Mouse (Mus musculus) lung, postnatal 0 days (tissue): ENCODE data around the gene Mthfd1l. TPM values are rescaled to one million over a fixed set of nuclear protein-coding genes. Genes with fewer than 3 reads are reported as not detected.
A peak's percentile ranks its signal among the peaks of the same experiment; 100 is the strongest.

Experiments
- ATAC-seq: fragments of 200-750 bp; cut with Nextera tagmentation; 2 replicates; pipeline ENCODE4 v1.8.0; 2017; ENCODE audit warnings: moderate library complexity
- DNase-seq: peaks from one replicate; pipeline ENCODE4 v3.0.0-alpha.2; 2016; ENCODE audit warnings: low spot score
- H3K27ac ChIP-seq: fragments of 300-500 bp; sonication (generic); 2 replicates; pipeline ENCODE4 v1.5.1; 2014; ENCODE audit warnings: antibody characterized with exemption, mild to moderate bottlenecking, low read length, mixed read lengths
- H3K27me3 ChIP-seq: fragments of 300-500 bp; sonication (generic); replicated peaks from 2 replicates; pipeline ENCODE4 v1.6.1; 2014; ENCODE audit warnings: low read length, mixed read lengths; ENCODE audit not compliant: insufficient read depth
- H3K36me3 ChIP-seq: fragments of 300-500 bp; sonication (generic); 2 replicates; pipeline ENCODE4 v1.6.1; 2014; ENCODE audit warnings: low read length, mixed read lengths; ENCODE audit not compliant: insufficient read depth
- H3K4me1 ChIP-seq: fragments of 300-500 bp; sonication (generic); 2 replicates; pipeline ENCODE4 v1.6.1; 2014; ENCODE audit warnings: antibody characterized with exemption, low read depth, low read length, mixed read lengths; ENCODE audit not compliant: insufficient read depth
- H3K4me2 ChIP-seq: fragments of 300-500 bp; sonication (generic); replicated peaks from 2 replicates; pipeline ENCODE4 v1.6.1; 2014; ENCODE audit warnings: low read depth, mild to moderate bottlenecking, low read length, moderate library complexity, mixed read lengths
- H3K4me3 ChIP-seq: fragments of 300-500 bp; sonication (generic); 2 replicates; pipeline ENCODE4 v1.5.1; 2014; ENCODE audit warnings: low read depth, low read length
- H3K9ac ChIP-seq: fragments of 300-500 bp; sonication (generic); replicated peaks from 2 replicates; pipeline ENCODE4 v1.6.1; 2014; ENCODE audit warnings: low read depth, mild to moderate bottlenecking
- H3K9me3 ChIP-seq: fragments of 300-500 bp; sonication (generic); 2 replicates; pipeline ENCODE4 v1.6.1; 2016; ENCODE audit warnings: low read length, mixed read lengths
- CTCF ChIP-seq: IDR thresholded peaks from 2 replicates; pipeline ENCODE4 v1.5.1; 2016; ENCODE audit warnings: antibody characterized with exemption, mild to moderate bottlenecking
- EP300 ChIP-seq: IDR thresholded peaks from 2 replicates; pipeline ENCODE4 v1.6.1; 2016; ENCODE audit warnings: antibody characterized with exemption, mild to moderate bottlenecking, control low read depth
- WGBS: fragments of 180-500 bp; shearing (Covaris S2); extraction: QIAGEN DNeasy Blood & Tissue Kit; methylation state at CpG from one replicate; pipeline ENCODE4 v1.1.7; 2014; 5-methylcytosine and 5-hydroxymethylcytosine counted together
- polyA plus RNA-seq: library from polyadenylated mRNA; unstranded; fragments of >200 nt; fragmentation: Nextera tagmentation; extraction: Ambion mirVana; gene quantifications from 2 replicates; pipeline ENCODE4 v1.2.1, GENCODE M21; 2015

Mthfd1l gene
- polyA plus RNA-seq, 1 experiment from 2014 or later, result 3.7 TPM

DNA sequence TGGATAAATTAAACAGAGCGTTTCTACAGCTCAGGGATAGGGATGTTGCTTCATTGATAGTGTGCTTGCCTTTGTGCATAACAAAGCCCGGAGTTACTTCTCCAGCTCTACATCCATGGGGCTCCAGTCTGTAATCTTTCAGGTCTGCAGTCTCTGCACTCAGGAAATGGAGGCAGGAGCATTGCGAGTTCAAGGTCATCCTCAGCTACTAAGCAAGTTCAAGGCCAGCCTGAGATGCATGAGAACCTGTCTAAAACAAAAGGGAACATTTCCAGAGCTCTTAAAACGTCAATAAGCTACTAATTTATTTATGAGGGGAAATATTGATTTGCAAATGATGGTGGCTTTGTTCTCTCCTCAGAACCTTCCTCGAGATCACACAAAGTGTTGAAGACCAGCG is 23.6 kb upstream of the Mthfd1l start:
- Histone ChIP-seq H3K9me3 (no peaks in the 10 kb centered on the region), H3K4me1 (no peaks in the 10 kb centered on the region), H3K27me3 (no peaks in the 10 kb centered on the region), H3K4me3 (no peak overlapping the region), H3K36me3 (no peaks in the 10 kb centered on the region; the same call in 1 of the 2 replicates), H3K9ac (no peak overlapping the region), H3K27ac (no peak overlapping the region), H3K4me2 (no peak overlapping the region)
- no peak for ATAC-seq
- WGBS, result 81% methylated on average over 6 of the region's 6 CpGs
- TF ChIP-seq EP300, result no peak
- no peak for TF ChIP-seq CTCF
- DNase-seq, result no peak

DNA sequence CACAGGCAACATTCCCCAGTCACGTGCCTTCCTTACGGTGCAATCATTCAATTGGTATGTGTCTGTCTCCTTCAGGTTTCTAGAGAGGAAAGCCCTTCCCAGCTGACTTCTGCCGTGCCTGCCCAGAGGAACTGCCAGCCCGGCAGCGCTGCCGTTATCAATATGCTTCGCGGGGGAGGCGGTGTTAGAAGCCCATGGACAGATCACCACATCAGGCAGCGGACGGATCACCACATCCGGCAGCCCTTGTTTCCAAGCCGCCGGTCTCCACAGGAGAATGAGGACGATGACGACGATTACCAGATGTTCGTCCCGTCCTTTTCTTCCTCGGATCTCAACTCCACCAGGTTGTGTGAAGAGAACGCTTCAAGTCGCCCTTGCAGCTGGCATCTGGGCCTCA is 16.4 kb upstream of the Mthfd1l start:
- H3K4me2 ChIP-seq, result no peak overlapping the region
- ATAC-seq (no peak), DNase-seq (no peak)
- WGBS, result 78% methylated on average over 22 of the region's 22 CpGs
- TF ChIP-seq EP300 (no peak), CTCF (no peak)
- H3K9ac ChIP-seq, result no peak overlapping the region
- H3K36me3 ChIP-seq, result no peaks in the 10 kb centered on the region; the same call in 1 of the 2 replicates
- no peaks in the 10 kb centered on the region for H3K4me1 ChIP-seq
- H3K27me3 ChIP-seq, result no peaks in the 10 kb centered on the region
- H3K27ac ChIP-seq, result no peak overlapping the region
- H3K4me3 ChIP-seq, result no peak overlapping the region
- no peaks in the 10 kb centered on the region for H3K9me3 ChIP-seq

DNA sequence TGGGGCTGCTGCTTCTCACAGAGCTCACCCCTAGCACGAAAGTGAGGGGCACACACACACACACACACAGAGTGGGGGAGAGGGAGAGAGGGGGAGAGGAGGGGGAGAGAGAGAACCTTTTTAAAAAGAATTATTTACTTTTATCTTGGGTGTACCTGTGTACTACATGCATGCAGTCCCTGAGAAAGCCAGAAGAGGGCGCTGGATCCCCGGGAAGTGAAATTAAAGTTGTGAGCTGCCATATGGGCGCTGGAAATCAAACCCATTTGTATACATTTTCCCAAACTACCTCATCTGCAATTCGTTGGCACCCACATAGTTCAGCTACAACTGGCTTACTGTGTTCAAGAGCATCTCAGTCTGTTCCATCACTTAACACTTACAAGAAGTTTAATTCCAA is 14.3 kb upstream of the Mthfd1l start:
- TF ChIP-seq EP300 (no peak), CTCF (peak; percentile 25)
- no peaks in the 10 kb centered on the region for H3K27me3 ChIP-seq
- 76% methylated on average over 5 of the region's 5 CpGs for WGBS
- no peaks in the 10 kb centered on the region for H3K4me1 ChIP-seq
- H3K9ac ChIP-seq, result no peak overlapping the region
- no peaks in the 10 kb centered on the region; the same call in 1 of the 2 replicates for H3K36me3 ChIP-seq
- DNase-seq, result no peak
- H3K4me3 ChIP-seq, result no peak overlapping the region
- H3K9me3 ChIP-seq, result no peaks in the 10 kb centered on the region
- no peak for ATAC-seq
- H3K27ac ChIP-seq, result no peak overlapping the region
- no peak overlapping the region for H3K4me2 ChIP-seq

DNA sequence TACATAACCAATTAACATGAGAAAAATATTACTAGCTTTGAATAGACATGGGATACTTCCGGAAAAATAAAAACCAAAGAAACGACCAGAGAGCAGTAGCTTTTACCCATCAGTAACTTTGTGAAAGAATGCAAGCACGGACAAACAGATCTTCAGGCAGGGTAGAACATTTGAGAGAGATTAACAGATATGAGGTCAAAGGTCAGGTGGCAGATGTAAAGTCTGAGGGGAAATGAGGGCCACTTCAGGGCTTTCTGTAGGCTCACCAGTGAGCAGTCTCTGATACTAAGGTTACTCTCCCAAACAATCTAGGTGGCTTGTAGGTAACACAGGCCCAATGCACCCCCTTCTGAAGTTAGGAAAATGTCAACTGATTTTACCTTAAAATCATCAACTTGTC is 3.9 kb upstream of the Mthfd1l start:
- Histone ChIP-seq H3K27me3 (no peaks in the 10 kb centered on the region), H3K9me3 (no peaks in the 10 kb centered on the region), H3K4me1 (peaks cover 3% of the 10 kb centered on the region; the same call in 1 of the 2 replicates), H3K27ac (no peak overlapping the region), H3K4me2 (no peak overlapping the region), H3K9ac (no peak overlapping the region), H3K36me3 (0 out of 2 replicates have a peak, but pooled peaks cover 1% of the 10 kb centered on the region), H3K4me3 (no peak overlapping the region)
- WGBS, result 39% methylated on average over 3 of the region's 3 CpGs
- TF ChIP-seq CTCF, result no peak
- TF ChIP-seq EP300, result no peak
- DNase-seq (no peak), ATAC-seq (no peak)

DNA sequence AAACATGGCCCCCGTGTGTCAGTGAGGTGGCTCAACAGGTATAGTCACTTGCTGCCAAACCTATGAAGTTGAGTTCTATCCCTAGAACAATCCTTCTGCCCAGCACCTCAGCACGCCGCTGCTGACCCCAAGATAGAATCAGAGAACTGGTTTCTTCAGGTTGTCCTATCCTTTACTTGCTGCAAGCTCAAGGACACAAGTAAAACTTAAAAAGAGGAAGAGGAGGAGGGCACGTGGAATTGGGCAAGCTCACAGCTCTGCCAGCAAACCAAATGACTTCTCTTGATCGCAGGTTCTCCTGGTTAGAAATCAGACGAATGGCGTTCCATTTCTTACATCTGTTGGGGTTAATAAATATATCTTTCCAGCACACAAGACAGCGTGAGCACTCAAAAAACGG is 681 bp upstream of the Mthfd1l start:
- Histone ChIP-seq H3K9ac (no peak overlapping the region), H3K4me3 (no peak overlapping the region), H3K27me3 (no peaks in the 10 kb centered on the region), H3K4me2 (peak overlapping the region; percentile 99; the same call in 1 of the 2 replicates), H3K36me3 (no peaks in the 10 kb centered on the region), H3K27ac (peak overlapping the region; percentile 92; the same call in 1 of the 2 replicates), H3K4me1 (peaks cover 6% of the 10 kb centered on the region; the same call in 1 of the 2 replicates), H3K9me3 (no peaks in the 10 kb centered on the region)
- 83% methylated on average over 9 of the region's 9 CpGs for WGBS
- TF ChIP-seq CTCF (no peak), EP300 (no peak)
- DNase-seq (no peak), ATAC-seq (no peak)

DNA sequence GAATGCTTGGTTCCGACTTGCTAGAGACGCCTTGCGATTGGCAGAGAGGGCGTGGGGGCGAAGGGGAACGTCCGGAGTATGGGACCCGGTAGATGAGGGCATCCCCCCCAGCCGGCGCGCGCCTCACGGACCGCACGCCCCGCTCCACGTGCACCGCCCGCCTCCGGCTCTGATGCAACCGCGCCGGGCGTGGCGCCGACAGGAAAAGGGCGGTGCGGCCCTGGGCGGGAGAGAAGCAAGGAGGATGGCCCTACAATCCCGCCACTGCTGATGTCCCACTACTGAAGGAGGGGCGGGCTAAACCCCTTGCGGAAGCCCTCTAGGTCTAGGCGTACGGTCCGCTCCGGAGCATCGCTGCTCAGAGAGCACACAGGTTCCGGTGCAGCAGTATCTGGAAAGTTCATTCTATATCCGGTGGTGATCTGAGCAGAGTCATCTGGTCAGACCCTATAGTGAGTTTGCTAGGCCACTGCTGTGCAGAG is 712 bp downstream of the Mthfd1l start:
- H3K4me2 ChIP-seq, result peak overlapping the region; percentile 99
- WGBS, result 0% methylated on average over 28 of the region's 39 CpGs
- peak; percentile 92 for ATAC-seq

More for the DNA sequence above, 712 bp downstream of the Mthfd1l start:
- peak; percentile 94 for DNase-seq
- Histone ChIP-seq H3K27ac (peak overlapping the region; percentile 92), H3K36me3 (no peaks in the 10 kb centered on the region), H3K27me3 (no peaks in the 10 kb centered on the region), H3K9ac (peak overlapping the region; percentile 35), H3K9me3 (no peaks in the 10 kb centered on the region), H3K4me1 (peaks cover 6% of the 10 kb centered on the region; the same call in 1 of the 2 replicates), H3K4me3 (peak overlapping the region; percentile 61)
- TF ChIP-seq CTCF (no peak), EP300 (no peak)
